ENCODE assay signal across 21 mouse cellular contexts in the genomic region with DNA sequence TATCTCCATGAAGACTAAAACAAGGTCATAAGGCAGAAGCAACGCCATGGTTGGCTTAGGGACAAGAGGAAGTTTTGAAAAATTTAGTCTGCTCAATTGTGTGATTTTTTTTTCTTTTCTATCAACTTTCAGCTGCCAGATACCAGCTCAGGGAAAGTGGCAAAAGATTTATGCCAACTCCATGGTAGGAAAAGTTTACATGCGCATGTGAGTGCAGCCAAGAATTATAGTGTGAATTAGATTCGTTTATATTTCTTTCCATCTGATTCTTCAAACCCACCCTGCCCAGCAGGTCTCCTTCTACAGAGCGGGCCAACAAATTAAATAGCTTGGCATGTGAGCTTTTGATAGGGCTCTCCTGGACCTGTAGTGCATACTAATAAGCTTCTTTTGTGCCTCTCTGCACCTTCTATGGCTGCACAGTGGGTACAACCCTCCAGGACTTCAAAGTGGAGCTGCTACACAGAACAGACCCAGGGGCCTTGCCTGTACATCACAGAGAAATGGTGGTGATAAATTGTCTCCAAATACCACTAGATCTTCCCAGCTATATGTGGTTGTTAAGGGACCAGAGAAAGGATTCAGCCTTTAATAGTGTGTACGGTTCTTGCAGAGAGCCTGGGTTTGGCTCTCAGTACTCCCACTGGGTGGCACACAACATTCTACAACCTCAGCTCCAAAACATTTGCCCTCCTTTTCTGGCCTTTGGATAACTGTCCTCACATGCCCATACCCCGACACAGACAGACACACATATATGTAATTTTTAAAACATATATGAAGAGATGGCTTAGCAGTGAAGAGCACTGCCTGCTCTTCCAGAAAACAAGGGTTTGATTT.
DNase-seq lines count a peak whose midpoint lies in the region; ATAC-seq lines count a peak whose summit lies in the region.
"Had no signal": no experiment of that assay in that cellular context is flagged by ENCODE, and none has a peak within 500 bp of the region (broad histone marks: within the 10 kb centered on the region; RNA-seq: fewer than 3 reads in every experiment).

No protein-coding gene starts in this region.

- H3K4me1 ChIP-seq in hindbrain, embryonic 11.5 days (replicated peaks; ENCODE audit: control insufficient read depth, insufficient read depth, low read length) = 0 out of 2 replicates have a peak, but pooled peaks cover 2% of the 10 kb centered on the region
- peaks cover 11% of the 10 kb centered on the region for H3K4me1 ChIP-seq in hindbrain, embryonic 10.5 days (replicated peaks)
- peaks cover 12% of the 10 kb centered on the region for H3K4me1 ChIP-seq in forebrain, embryonic 14.5 days (ENCODE audit: control insufficient read depth, insufficient read depth, low read length)
- no peaks in the 10 kb centered on the region for H3K4me1 ChIP-seq in hindbrain, embryonic 16.5 days (ENCODE audit: control insufficient read depth, insufficient read depth, low read depth, low read length)
- H3K4me1 ChIP-seq in neural tube, embryonic 12.5 days = peaks cover 15% of the 10 kb centered on the region
- H3K4me1 ChIP-seq: heart, embryonic 10.5 days; intestine, embryonic 15.5 days had no signal

- no peaks in the 10 kb centered on the region for H3K9me3 ChIP-seq in hindbrain, embryonic 11.5 days (ENCODE audit: control insufficient read depth, low read length)
- no peaks in the 10 kb centered on the region for H3K9me3 ChIP-seq in hindbrain, embryonic 10.5 days
- H3K9me3 ChIP-seq in forebrain, embryonic 14.5 days (replicated peaks; ENCODE audit: control insufficient read depth, low read length) = no peaks in the 10 kb centered on the region
- no peaks in the 10 kb centered on the region for H3K9me3 ChIP-seq in hindbrain, embryonic 16.5 days (ENCODE audit: control insufficient read depth, low read length)
- no peaks in the 10 kb centered on the region for H3K9me3 ChIP-seq in neural tube, embryonic 12.5 days
- H3K9me3 ChIP-seq: heart, embryonic 10.5 days; intestine, embryonic 15.5 days; limb, embryonic 10.5 days had no signal

- no peaks in the 10 kb centered on the region for H3K27me3 ChIP-seq in hindbrain, embryonic 11.5 days (ENCODE audit: control insufficient read depth, insufficient read depth, low read length)
- H3K27me3 ChIP-seq in hindbrain, embryonic 10.5 days (ENCODE audit: insufficient read depth, poor library complexity, severe bottlenecking) = no peaks in the 10 kb centered on the region
- H3K27me3 ChIP-seq in forebrain, embryonic 14.5 days (replicated peaks; ENCODE audit: control insufficient read depth, insufficient read depth, low read length) = no peaks in the 10 kb centered on the region
- no peaks in the 10 kb centered on the region for H3K27me3 ChIP-seq in hindbrain, embryonic 16.5 days (replicated peaks; ENCODE audit: control insufficient read depth, insufficient read depth, low read length)
- H3K27me3 ChIP-seq in neural tube, embryonic 12.5 days (replicated peaks) = no peaks in the 10 kb centered on the region
- H3K27me3 ChIP-seq: CH12.LX; intestine, embryonic 15.5 days had no signal

- peak; percentile 88 for ATAC-seq in hindbrain, embryonic 11.5 days (ENCODE audit: low FRiP score)
- peak; percentile 92 for ATAC-seq in forebrain, embryonic 14.5 days
- peak; percentile 93 for ATAC-seq in hindbrain, embryonic 16.5 days
- ATAC-seq in neural tube, embryonic 12.5 days (ENCODE audit: low FRiP score, low read depth) = peak; percentile 96
- ATAC-seq: intestine, embryonic 15.5 days had no signal

- DNase-seq in hindbrain, embryonic 11.5 days (ENCODE audit: low spot score) = no peak
- no peak for DNase-seq in hindbrain, embryonic 10.5 days (ENCODE audit: low spot score)
- DNase-seq in forebrain, embryonic 14.5 days (ENCODE audit: low spot score) = peak; percentile 87
- DNase-seq in thymus, postnatal 14 days = no peak
- no peak for DNase-seq in testis, postnatal 10 days (ENCODE audit: low spot score)
- no peak for DNase-seq in gastrocnemius, postnatal 25 days
- DNase-seq: adrenal gland, adult 8-10 months; cerebellum, adult 9-10 months; gastrocnemius, postnatal 14 days; heart, postnatal 10 days; lung, adult 2 months; lung, postnatal 36 days; retina, postnatal 1 day; thymus, adult 18-20 months had no signal

- no peak overlapping the region for H3K9ac ChIP-seq in hindbrain, embryonic 11.5 days (ENCODE audit: low read depth, low read length)
- no peak overlapping the region for H3K9ac ChIP-seq in forebrain, embryonic 14.5 days (ENCODE audit: low read length)
- no peak overlapping the region for H3K9ac ChIP-seq in hindbrain, embryonic 16.5 days (ENCODE audit: low read depth, low read length)
- no peak overlapping the region for H3K9ac ChIP-seq in neural tube, embryonic 12.5 days
- H3K9ac ChIP-seq: intestine, embryonic 15.5 days had no signal

- WGBS in hindbrain, embryonic 11.5 days = 60% methylated on average over 6 of the region's 6 CpGs
- WGBS in hindbrain, embryonic 10.5 days = 62% methylated on average over 6 of the region's 6 CpGs
- 11% methylated on average over 6 of the region's 6 CpGs for WGBS in forebrain, embryonic 14.5 days
- 31% methylated on average over 6 of the region's 6 CpGs for WGBS in hindbrain, embryonic 16.5 days
- 36% methylated on average over 6 of the region's 6 CpGs for WGBS in neural tube, embryonic 12.5 days

- H3K4me2 ChIP-seq in hindbrain, embryonic 11.5 days (replicated peaks; ENCODE audit: low read depth, low read length) = no peak overlapping the region
- H3K4me2 ChIP-seq in forebrain, embryonic 14.5 days (ENCODE audit: low read length) = no peak overlapping the region
- H3K4me2 ChIP-seq in hindbrain, embryonic 16.5 days (ENCODE audit: low read length) = no peak overlapping the region
- no peak overlapping the region for H3K4me2 ChIP-seq in neural tube, embryonic 12.5 days (replicated peaks)
- H3K4me2 ChIP-seq: intestine, embryonic 15.5 days; liver, embryonic 11.5 days had no signal

- H3K27ac ChIP-seq in hindbrain, embryonic 11.5 days (ENCODE audit: low read depth, low read length) = no peak overlapping the region
- no peak overlapping the region for H3K27ac ChIP-seq in hindbrain, embryonic 10.5 days
- 0 out of 2 replicates have a peak overlapping the region, but pooled peaks have one; percentile 34 for H3K27ac ChIP-seq in forebrain, embryonic 14.5 days (ENCODE audit: low read depth, low read length)
- no peak overlapping the region for H3K27ac ChIP-seq in hindbrain, embryonic 16.5 days (ENCODE audit: low read depth, low read length)
- no peak overlapping the region for H3K27ac ChIP-seq in neural tube, embryonic 12.5 days
- H3K27ac ChIP-seq: heart, embryonic 10.5 days; intestine, embryonic 15.5 days; limb, embryonic 10.5 days had no signal

- no peaks in the 10 kb centered on the region for H3K36me3 ChIP-seq in hindbrain, embryonic 11.5 days (ENCODE audit: control insufficient read depth, insufficient read depth, low read length)
- H3K36me3 ChIP-seq in hindbrain, embryonic 10.5 days = no peaks in the 10 kb centered on the region
- no peaks in the 10 kb centered on the region for H3K36me3 ChIP-seq in forebrain, embryonic 14.5 days (ENCODE audit: control insufficient read depth, insufficient read depth, low read length)
- H3K36me3 ChIP-seq in hindbrain, embryonic 16.5 days (ENCODE audit: control insufficient read depth, insufficient read depth, low read length) = no peaks in the 10 kb centered on the region
- no peaks in the 10 kb centered on the region for H3K36me3 ChIP-seq in neural tube, embryonic 12.5 days
- H3K36me3 ChIP-seq: heart, embryonic 10.5 days; intestine, embryonic 15.5 days; limb, embryonic 10.5 days had no signal

- H3K4me3 ChIP-seq in hindbrain, embryonic 11.5 days (ENCODE audit: low read depth, low read length) = no peak overlapping the region
- no peak overlapping the region for H3K4me3 ChIP-seq in hindbrain, embryonic 10.5 days
- H3K4me3 ChIP-seq in forebrain, embryonic 14.5 days (ENCODE audit: low read depth, low read length) = no peak overlapping the region
- no peak overlapping the region for H3K4me3 ChIP-seq in hindbrain, embryonic 16.5 days (ENCODE audit: low read length)
- no peak overlapping the region for H3K4me3 ChIP-seq in neural tube, embryonic 12.5 days
- H3K4me3 ChIP-seq: heart, embryonic 10.5 days; intestine, embryonic 15.5 days; limb, embryonic 10.5 days had no signal
